Mouse (Mus musculus) myocyte (in vitro differentiated cells): ENCODE measurements at regions not wholly inside any gene's neighbourhood (a gene's known extent, or its start where the extent isn't known, plus 50 kb on each side); places are given as distances from the start of the nearest gene placed in this dataset.

Experiments
- CEBPB ChIP-seq: IDR thresholded peaks from 2 replicates; pipeline ENCODE4 v1.6.1; 2011; ENCODE audit warnings: mild to moderate bottlenecking, moderate library complexity; ENCODE audit not compliant: poor library complexity, insufficient read depth, severe bottlenecking
- E2F4 ChIP-seq: IDR thresholded peaks from one replicate; pipeline ENCODE4 v1.6.1; 2011; ENCODE audit warnings: mild to moderate bottlenecking, control low read depth, moderate library complexity; ENCODE audit not compliant: insufficient read depth
- MAX ChIP-seq: IDR thresholded peaks from one replicate; pipeline ENCODE4 v1.6.1; 2011; ENCODE audit warnings: low read depth, mild to moderate bottlenecking, control low read depth
- MYOD1 ChIP-seq, 3 experiments: IDR thresholded peaks; one replicate each; pipeline ENCODE4 v1.6.1; 2011; ENCODE audit warnings: control low read depth in 2 of 3, low read depth in 2 of 3, mild to moderate bottlenecking in 2 of 3, moderate library complexity in 1 of 3; ENCODE audit not compliant: insufficient read length in 2 of 3, control insufficient read depth in 1 of 3
- MYOG ChIP-seq, 3 experiments: IDR thresholded peaks; one replicate each; pipeline ENCODE4 v1.6.1; 2011; ENCODE audit warnings: control low read depth in 2 of 3, low read depth in 2 of 3, mild to moderate bottlenecking in 2 of 3; ENCODE audit not compliant: insufficient read length in 2 of 3, control insufficient read depth in 1 of 3, insufficient read depth in 1 of 3
- POLR2A ChIP-seq: IDR thresholded peaks from one replicate; pipeline ENCODE4 v1.6.1; 2011; ENCODE audit warnings: low read depth, mild to moderate bottlenecking, control low read depth, moderate library complexity; ENCODE audit not compliant: insufficient read length
- POLR2AphosphoS2 ChIP-seq: IDR thresholded peaks from one replicate; pipeline ENCODE4 v1.6.1; 2011; ENCODE audit warnings: low read depth, control low read depth; ENCODE audit not compliant: insufficient read length
- REST ChIP-seq: IDR thresholded peaks from one replicate; pipeline ENCODE4 v1.6.1; 2011; ENCODE audit warnings: mild to moderate bottlenecking, control low read depth, moderate library complexity; ENCODE audit not compliant: insufficient read depth, insufficient read length
- SRF ChIP-seq: IDR thresholded peaks from one replicate; pipeline ENCODE4 v1.6.1; 2011; ENCODE audit warnings: low read depth; ENCODE audit not compliant: control insufficient read depth, insufficient read length
- TCF12 ChIP-seq: IDR thresholded peaks from one replicate; pipeline ENCODE4 v1.6.1; 2011; ENCODE audit warnings: mild to moderate bottlenecking, control low read depth; ENCODE audit not compliant: poor library complexity, insufficient read depth, severe bottlenecking
- USF1 ChIP-seq: IDR thresholded peaks from one replicate; pipeline ENCODE4 v1.6.1; 2011; ENCODE audit warnings: low read depth, mild to moderate bottlenecking, control low read depth, moderate library complexity

DNA sequence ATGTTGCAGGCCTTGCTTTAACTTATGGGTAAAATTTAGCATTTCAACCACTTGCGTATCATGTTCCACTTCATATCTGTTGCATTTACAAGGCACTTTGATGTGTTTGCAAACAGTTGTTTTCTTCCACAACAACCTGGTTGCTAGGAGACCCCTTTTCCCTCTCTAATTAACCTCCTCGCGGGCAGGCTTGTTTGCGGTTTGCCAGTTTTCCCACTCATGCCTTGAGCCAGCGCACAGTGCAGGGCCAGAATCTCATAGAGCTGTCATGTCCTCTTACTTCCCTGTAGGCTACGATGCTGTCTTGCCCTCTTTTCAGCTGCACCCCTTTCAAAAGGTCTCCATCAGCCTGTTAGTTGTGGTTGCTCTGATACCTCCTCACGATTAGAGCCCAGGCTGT, 199.3 kb downstream of the Tgfb2 start:
- TF ChIP-seq POLR2A, result no peak
- no peak for TF ChIP-seq POLR2AphosphoS2
- no peak for TF ChIP-seq MAX
- no peak for TF ChIP-seq REST
- no peak for TF ChIP-seq E2F4
- TF ChIP-seq SRF, result no peak
- no peak for TF ChIP-seq MYOG (IDR thresholded peaks at IDR 0.05; ENCODE audit: control insufficient read depth in 1 of 3, insufficient read depth in 1 of 3, insufficient read length in 2 of 3, low read depth in 2 of 3)
- no peak for TF ChIP-seq USF1
- TF ChIP-seq CEBPB, result no peak
- TF ChIP-seq TCF12, result no peak
- no peak for TF ChIP-seq MYOD1 (IDR thresholded peaks at IDR 0.05; ENCODE audit: control insufficient read depth in 1 of 3, insufficient read length in 2 of 3, low read depth in 2 of 3)
